Mouse (Mus musculus) forebrain, embryonic 11.5 days (tissue): ENCODE measurements around the gene Rab7. TPM values are rescaled to one million over a fixed set of nuclear protein-coding genes. Genes with fewer than 3 reads are reported as not detected.

ENCODE experiments used
- ATAC-seq: fragments of 200-750 bp; cut with Nextera tagmentation; replicated peaks from 2 replicates; pipeline ENCODE4 v1.8.0; 2017; ENCODE audit warnings: moderate TSS enrichment; ENCODE audit not compliant: low FRiP score
- DNase-seq: peaks from one replicate; pipeline ENCODE4 v3.0.0-alpha.2; 2017; ENCODE audit warnings: low spot score
- H3K27ac ChIP-seq: fragments of 300-500 bp; sonication (generic); 2 replicates; pipeline ENCODE4 v1.5.1; 2014; ENCODE audit warnings: low read depth, low read length
- H3K27me3 ChIP-seq: fragments of 300-500 bp; sonication (generic); 2 replicates; pipeline ENCODE4 v1.6.1; 2014; ENCODE audit warnings: mild to moderate bottlenecking, low read length, mixed read lengths; ENCODE audit not compliant: control insufficient read depth, insufficient read depth
- H3K36me3 ChIP-seq: fragments of 300-500 bp; sonication (generic); 2 replicates; pipeline ENCODE4 v1.6.1; 2014; ENCODE audit warnings: mild to moderate bottlenecking, low read length, moderate library complexity, mixed read lengths; ENCODE audit not compliant: control insufficient read depth, insufficient read depth
- H3K4me1 ChIP-seq: fragments of 300-500 bp; sonication (generic); replicated peaks from 2 replicates; pipeline ENCODE4 v1.6.1; 2014; ENCODE audit warnings: low read length, mixed read lengths; ENCODE audit not compliant: control insufficient read depth, insufficient read depth
- H3K4me2 ChIP-seq: fragments of 300-500 bp; sonication (generic); 2 replicates; pipeline ENCODE4 v1.6.1; 2014; ENCODE audit warnings: low read depth, mild to moderate bottlenecking, low read length, moderate library complexity, mixed read lengths; ENCODE audit not compliant: severe bottlenecking
- H3K4me3 ChIP-seq: fragments of 300-500 bp; sonication (generic); 2 replicates; pipeline ENCODE4 v1.5.1; 2014; ENCODE audit warnings: low read depth, low read length
- H3K9ac ChIP-seq: fragments of 300-500 bp; sonication (generic); 2 replicates; pipeline ENCODE4 v1.6.1; 2014; ENCODE audit warnings: low read length
- H3K9me3 ChIP-seq: fragments of 300-500 bp; sonication (generic); 2 replicates; pipeline ENCODE4 v1.6.1; 2016; ENCODE audit warnings: low read length, mixed read lengths; ENCODE audit not compliant: control insufficient read depth
- WGBS: fragments of 180-500 bp; shearing (Covaris S2); extraction: QIAGEN DNeasy Blood & Tissue Kit; methylation state at CpG from one replicate; pipeline ENCODE4 v1.1.7; 2014; 5-methylcytosine and 5-hydroxymethylcytosine counted together
- polyA plus RNA-seq: library from polyadenylated mRNA; unstranded; fragments of >200 nt; fragmentation: Nextera tagmentation; extraction: Ambion mirVana; gene quantifications from 2 replicates; pipeline ENCODE4 v1.2.1, GENCODE M21; 2014

Gene Rab7
- polyA plus RNA-seq, 1 experiment from 2014 or later, result 232 TPM

GRCm38 (mm10) chr6:87991886-87992285 lies 53.2 kb downstream of the Rab7 start:
- H3K27me3 ChIP-seq, result no peaks in the 10 kb centered on the region
- ATAC-seq (no peak), DNase-seq (no peak)
- no peaks in the 10 kb centered on the region for H3K9me3 ChIP-seq
- no peak overlapping the region for H3K4me3 ChIP-seq
- WGBS, result 75% methylated on average over 1 of the region's 1 CpGs
- no peak overlapping the region for H3K9ac ChIP-seq
- H3K36me3 ChIP-seq, result no peaks in the 10 kb centered on the region; the same call in 1 of the 2 replicates
- H3K4me1 ChIP-seq, result peaks cover 25% of the 10 kb centered on the region
- no peak overlapping the region for H3K4me2 ChIP-seq
- no peak overlapping the region for H3K27ac ChIP-seq

- Histone ChIP-seq H3K4me1 (peaks cover 25% of the 10 kb centered on the region), H3K4me3 (no peak overlapping the region), H3K27ac (no peak overlapping the region), H3K27me3 (no peaks in the 10 kb centered on the region), H3K36me3 (no peaks in the 10 kb centered on the region; the same call in 1 of the 2 replicates), H3K9ac (no peak overlapping the region), H3K4me2 (no peak overlapping the region), H3K9me3 (no peaks in the 10 kb centered on the region)
- no peak for ATAC-seq
- 80% methylated on average over 4 of the region's 4 CpGs for WGBS
- peak; percentile 43 for DNase-seq
These were observed 53.9 kb downstream of the Rab7 start for GRCm38 (mm10) chr6:87991216-87991615.

- H3K4me2 ChIP-seq, result peak overlapping the region; percentile 75
- no peaks in the 10 kb centered on the region for H3K9me3 ChIP-seq
- peak overlapping the region; percentile 100 for H3K4me3 ChIP-seq
- no peaks in the 10 kb centered on the region; the same call in 1 of the 2 replicates for H3K36me3 ChIP-seq
- H3K9ac ChIP-seq, result peak overlapping the region; percentile 99
- peaks cover 11% of the 10 kb centered on the region; the same call in 1 of the 2 replicates for H3K4me1 ChIP-seq
- 75% methylated on average over 9 of the region's 9 CpGs for WGBS
- ATAC-seq (no peak), DNase-seq (peak; percentile 45)
- no peak overlapping the region for H3K27ac ChIP-seq
- no peaks in the 10 kb centered on the region for H3K27me3 ChIP-seq
These were observed 62.6 kb downstream of the Rab7 start for GRCm38 (mm10) chr6:87982506-87982905.

- Histone ChIP-seq H3K36me3 (no peaks in the 10 kb centered on the region; the same call in 1 of the 2 replicates), H3K4me1 (peaks cover 11% of the 10 kb centered on the region; the same call in 1 of the 2 replicates), H3K4me2 (peak within 1 kb of the TSS; percentile 75), H3K9ac (peak within 1 kb of the TSS; percentile 99), H3K27me3 (no peaks in the 10 kb centered on the region), H3K9me3 (no peaks in the 10 kb centered on the region), H3K27ac (peak within 1 kb of the TSS; percentile 94), H3K4me3 (peak within 1 kb of the TSS; percentile 100)
- peak; percentile 93 for DNase-seq
- peak; percentile 86 for ATAC-seq
- under 1% methylated on average over 51 of the region's 55 CpGs for WGBS
These were observed 63.4 kb downstream of the Rab7 start, which contains the start of gene H1fx for GRCm38 (mm10) chr6:87981547-87982256. Gene H1fx (minus strand): TSS chr6:87981637.

- WGBS, result under 1% methylated on average over 39 of the region's 56 CpGs
- Histone ChIP-seq H3K4me2 (peak overlapping the region; percentile 75), H3K4me3 (peak overlapping the region; percentile 100), H3K27ac (peak overlapping the region; percentile 94), H3K36me3 (no peaks in the 10 kb centered on the region; the same call in 1 of the 2 replicates), H3K27me3 (no peaks in the 10 kb centered on the region), H3K9me3 (no peaks in the 10 kb centered on the region), H3K4me1 (peaks cover 11% of the 10 kb centered on the region; the same call in 1 of the 2 replicates), H3K9ac (peak overlapping the region; percentile 99)
- peak; percentile 82 for DNase-seq
- peak; percentile 34 for ATAC-seq
These were observed 64.0 kb downstream of the Rab7 start for GRCm38 (mm10) chr6:87981030-87981485.

GRCm38 (mm10) chr6:87980374-87981029 lies 64.6 kb downstream of the Rab7 start:
- peaks cover 11% of the 10 kb centered on the region; the same call in 1 of the 2 replicates for H3K4me1 ChIP-seq
- H3K27me3 ChIP-seq, result no peaks in the 10 kb centered on the region
- H3K4me3 ChIP-seq, result peak overlapping the region; percentile 100
- H3K4me2 ChIP-seq, result peak overlapping the region; percentile 75
- peak overlapping the region; percentile 94 for H3K27ac ChIP-seq
- H3K9me3 ChIP-seq, result no peaks in the 10 kb centered on the region
- H3K36me3 ChIP-seq, result no peaks in the 10 kb centered on the region; the same call in 1 of the 2 replicates
- WGBS, result under 1% methylated on average over 57 of the region's 66 CpGs
- ATAC-seq, result peak; percentile 87
- H3K9ac ChIP-seq, result peak overlapping the region; percentile 99
- DNase-seq, result peak; percentile 97

- peak overlapping the region; percentile 99 for H3K9ac ChIP-seq
- no peaks in the 10 kb centered on the region for H3K9me3 ChIP-seq
- DNase-seq (peak; percentile 54), ATAC-seq (no peak)
- WGBS, result 72% methylated on average over 3 of the region's 3 CpGs
- H3K27ac ChIP-seq, result peak overlapping the region; percentile 94; the same call in 1 of the 2 replicates
- H3K4me3 ChIP-seq, result peak overlapping the region; percentile 100
- peaks cover 11% of the 10 kb centered on the region; the same call in 1 of the 2 replicates for H3K4me1 ChIP-seq
- H3K4me2 ChIP-seq, result peak overlapping the region; percentile 75
- H3K27me3 ChIP-seq, result no peaks in the 10 kb centered on the region
- no peaks in the 10 kb centered on the region; the same call in 1 of the 2 replicates for H3K36me3 ChIP-seq
These were observed 65.3 kb downstream of the Rab7 start for GRCm38 (mm10) chr6:87979728-87980127.

- Histone ChIP-seq H3K4me1 (no peaks in the 10 kb centered on the region), H3K9ac (no peak overlapping the region), H3K9me3 (no peaks in the 10 kb centered on the region), H3K27ac (no peak overlapping the region), H3K4me2 (no peak overlapping the region), H3K27me3 (no peaks in the 10 kb centered on the region), H3K4me3 (no peak overlapping the region), H3K36me3 (no peaks in the 10 kb centered on the region)
- 26% methylated on average over 2 of the region's 2 CpGs for WGBS
- no peak for DNase-seq
- ATAC-seq, result no peak
These were observed 75.0 kb downstream of the Rab7 start for GRCm38 (mm10) chr6:87970041-87970440.
